8 mouse cellular contexts compared by ENCODE assay signal in the genomic region with DNA sequence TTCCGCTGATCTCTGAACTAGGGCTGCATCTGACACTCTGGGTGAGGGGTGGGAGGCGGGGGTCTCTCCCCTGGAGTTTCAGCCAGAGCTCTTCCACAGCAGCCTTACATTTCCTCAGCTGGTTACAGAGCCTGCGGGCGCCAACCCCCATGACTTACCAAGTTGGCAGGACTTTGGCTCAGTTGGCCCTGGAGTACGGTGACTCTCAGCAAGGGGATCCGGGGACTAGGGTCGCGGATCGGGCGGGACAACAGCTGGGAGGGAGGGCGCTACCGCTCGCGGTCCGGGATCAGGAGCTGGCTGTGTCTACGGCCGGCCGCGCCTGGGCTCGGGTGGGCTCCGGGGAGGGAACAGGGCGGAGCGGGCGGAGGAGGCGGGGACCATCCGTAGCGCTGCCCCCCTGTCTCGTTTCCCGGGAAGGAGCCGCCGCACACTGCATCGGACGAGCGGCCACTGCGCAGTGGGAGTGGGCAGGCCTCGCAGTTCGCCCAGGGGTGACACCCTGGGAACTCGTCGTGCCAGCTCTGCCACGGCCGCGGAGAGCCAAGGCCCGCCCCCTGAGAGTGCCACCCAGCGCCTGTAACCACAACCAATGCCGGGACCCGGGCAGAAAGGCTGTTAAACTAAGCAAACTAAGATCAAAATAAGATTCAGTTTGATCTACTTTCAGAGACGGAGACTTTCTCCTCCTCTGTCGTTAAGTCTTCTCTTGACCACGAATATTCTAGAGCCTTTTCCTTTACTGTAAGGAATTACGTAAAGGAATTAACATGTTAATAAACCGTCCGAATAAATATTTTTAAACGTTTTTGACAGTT. TPM values are rescaled to one million over a fixed set of nuclear protein-coding genes. Genes with fewer than 3 reads are reported as not detected.
DNase-seq lines count a peak whose midpoint lies in the region; ATAC-seq lines count a peak whose summit lies in the region.

A gene (minus strand): TSS at position 502 of the 818 bp plus-strand sequence.

- H3K4me2 ChIP-seq in forebrain, embryonic 11.5 days (ENCODE audit: low read depth, low read length, severe bottlenecking) = peak within 1 kb of the TSS; percentile 88
- H3K4me2 ChIP-seq in heart, embryonic 15.5 days = peak within 1 kb of the TSS; percentile 84
- H3K4me2 ChIP-seq in liver, embryonic 13.5 days = peak within 1 kb of the TSS; percentile 82
- peak within 1 kb of the TSS; percentile 72 for H3K4me2 ChIP-seq in stomach, embryonic 14.5 days (replicated peaks; ENCODE audit: low read depth, low read length)

- H3K9me3 ChIP-seq in forebrain, embryonic 11.5 days (ENCODE audit: control insufficient read depth, low read length) = no peaks in the 10 kb centered on the region
- no peaks in the 10 kb centered on the region for H3K9me3 ChIP-seq in heart, embryonic 15.5 days (replicated peaks)
- no peaks in the 10 kb centered on the region for H3K9me3 ChIP-seq in liver, embryonic 13.5 days (replicated peaks)
- H3K9me3 ChIP-seq in stomach, embryonic 14.5 days (ENCODE audit: control insufficient read depth, low read depth, low read length) = no peaks in the 10 kb centered on the region

- DNase-seq in B cell, adult 2 months = peak; percentile 77
- peak; percentile 74 for DNase-seq in brain, adult 2 months (ENCODE audit: low read depth, low spot score)
- DNase-seq in forebrain, embryonic 11.5 days (ENCODE audit: low spot score) = peak; percentile 78
- DNase-seq in kidney, postnatal 14 days = peak; percentile 90
- DNase-seq in liver, embryonic 13.5 days = no peak
- peak; percentile 67 to 75 for DNase-seq in natural killer cell, adult 2 months (ENCODE audit: low spot score in 2 of 2)

- H3K9ac ChIP-seq in forebrain, embryonic 11.5 days (ENCODE audit: low read length) = peak within 1 kb of the TSS; percentile 61
- peak within 1 kb of the TSS; percentile 60 for H3K9ac ChIP-seq in heart, embryonic 15.5 days
- peak within 1 kb of the TSS; percentile 64 for H3K9ac ChIP-seq in liver, embryonic 13.5 days
- H3K9ac ChIP-seq in stomach, embryonic 14.5 days (replicated peaks; ENCODE audit: low read depth, low read length) = peak within 1 kb of the TSS; percentile 61

- H3K4me3 ChIP-seq in forebrain, embryonic 11.5 days (ENCODE audit: low read depth, low read length) = peak within 1 kb of the TSS; percentile 51
- peak within 1 kb of the TSS; percentile 67 for H3K4me3 ChIP-seq in heart, embryonic 15.5 days
- H3K4me3 ChIP-seq in liver, embryonic 13.5 days (replicated peaks) = peak within 1 kb of the TSS; percentile 64
- peak within 1 kb of the TSS; percentile 53 for H3K4me3 ChIP-seq in stomach, embryonic 14.5 days (ENCODE audit: low read depth, low read length)

- WGBS in forebrain, embryonic 11.5 days = 1% methylated on average over 53 of the region's 53 CpGs
- WGBS in heart, embryonic 15.5 days = 3% methylated on average over 52 of the region's 53 CpGs
- 3% methylated on average over 53 of the region's 53 CpGs for WGBS in liver, embryonic 13.5 days (ENCODE audit: insufficient replicate concordance)
- 1% methylated on average over 53 of the region's 53 CpGs for WGBS in stomach, embryonic 14.5 days

- H3K4me1 ChIP-seq in forebrain, embryonic 11.5 days (replicated peaks; ENCODE audit: control insufficient read depth, insufficient read depth, low read length) = no peaks in the 10 kb centered on the region; the same call in 1 of the 2 replicates
- no peaks in the 10 kb centered on the region; the same call in none of the 2 replicates for H3K4me1 ChIP-seq in heart, embryonic 15.5 days (replicated peaks)
- H3K4me1 ChIP-seq in liver, embryonic 13.5 days (replicated peaks) = peaks cover 6% of the 10 kb centered on the region
- H3K4me1 ChIP-seq in stomach, embryonic 14.5 days (ENCODE audit: control insufficient read depth, insufficient read depth, low read length) = peaks cover 4% of the 10 kb centered on the region; the same call in 1 of the 2 replicates

- peak; percentile 72 for ATAC-seq in forebrain, embryonic 11.5 days (replicated peaks; ENCODE audit: low FRiP score)
- ATAC-seq in heart, embryonic 15.5 days (replicated peaks; ENCODE audit: insufficient number of reproducible peaks, insufficient read depth, low FRiP score, low read depth) = peak; percentile 91
- peak; percentile 61 for ATAC-seq in liver, embryonic 13.5 days (ENCODE audit: low read depth)
- ATAC-seq in stomach, embryonic 14.5 days (ENCODE audit: insufficient number of reproducible peaks, insufficient read depth, low FRiP score, low read depth) = peak; percentile 89

- no peak within 1 kb of the TSS for H3K27ac ChIP-seq in forebrain, embryonic 11.5 days (ENCODE audit: low read depth, low read length)
- H3K27ac ChIP-seq in heart, embryonic 15.5 days = peak within 1 kb of the TSS; percentile 76
- H3K27ac ChIP-seq in liver, embryonic 13.5 days = no peak within 1 kb of the TSS; the same call in 1 of the 2 replicates
- peak within 1 kb of the TSS; percentile 33; the same call in 1 of the 2 replicates for H3K27ac ChIP-seq in stomach, embryonic 14.5 days (ENCODE audit: low read length)

- H3K36me3 ChIP-seq in forebrain, embryonic 11.5 days (ENCODE audit: control insufficient read depth, insufficient read depth, low read length) = no peaks in the 10 kb centered on the region
- H3K36me3 ChIP-seq in heart, embryonic 15.5 days = no peaks in the 10 kb centered on the region
- H3K36me3 ChIP-seq in liver, embryonic 13.5 days = no peaks in the 10 kb centered on the region
- no peaks in the 10 kb centered on the region for H3K36me3 ChIP-seq in stomach, embryonic 14.5 days (ENCODE audit: control insufficient read depth, insufficient read depth, low read length)

- H3K27me3 ChIP-seq in forebrain, embryonic 11.5 days (ENCODE audit: control insufficient read depth, insufficient read depth, low read length) = peaks cover 9% of the 10 kb centered on the region; the same call in 1 of the 2 replicates
- H3K27me3 ChIP-seq in heart, embryonic 15.5 days = peaks cover 12% of the 10 kb centered on the region; the same call in 1 of the 2 replicates
- H3K27me3 ChIP-seq in liver, embryonic 13.5 days = peaks cover 42% of the 10 kb centered on the region
- H3K27me3 ChIP-seq in stomach, embryonic 14.5 days (ENCODE audit: control insufficient read depth, insufficient read depth, low read length) = no peaks in the 10 kb centered on the region

RNA-seq across cellular contexts. Expression of the gene that starts here (rescaled TPM):
- 2.0 TPM in 2 replicates for polyA plus RNA-seq in forebrain, embryonic 11.5 days (2014; fragmentation: Nextera tagmentation; extraction: Ambion mirVana)
- polyA plus RNA-seq in heart, embryonic 15.5 days (2015; fragmentation: Nextera tagmentation; extraction: Ambion mirVana) = 4.3 and 6.7 TPM in 2 replicates
- polyA plus RNA-seq in liver, embryonic 13.5 days (2015; fragmentation: Nextera tagmentation; extraction: Ambion mirVana) = 1.5 and 1.9 TPM in 2 replicates
- polyA plus RNA-seq in stomach, embryonic 14.5 days (2014; fragmentation: Nextera tagmentation; extraction: Ambion mirVana) = 5.6 and 5.9 TPM in 2 replicates

Comparison
In these comparisons a context has a peak if more than half of its experiments do, and no peak if none do; other contexts are left out.
1. H3K27ac ChIP-seq: peak in heart, embryonic 15.5 days (single experiment) and stomach, embryonic 14.5 days (single experiment); none in forebrain, embryonic 11.5 days (single experiment) and liver, embryonic 13.5 days (single experiment).
2. Peak in every context shown above with its lines, with median percentiles within 50 percentile points of each other: ATAC-seq, H3K4me2 ChIP-seq, H3K4me3 ChIP-seq and H3K9ac ChIP-seq.